In the genomic region with DNA sequence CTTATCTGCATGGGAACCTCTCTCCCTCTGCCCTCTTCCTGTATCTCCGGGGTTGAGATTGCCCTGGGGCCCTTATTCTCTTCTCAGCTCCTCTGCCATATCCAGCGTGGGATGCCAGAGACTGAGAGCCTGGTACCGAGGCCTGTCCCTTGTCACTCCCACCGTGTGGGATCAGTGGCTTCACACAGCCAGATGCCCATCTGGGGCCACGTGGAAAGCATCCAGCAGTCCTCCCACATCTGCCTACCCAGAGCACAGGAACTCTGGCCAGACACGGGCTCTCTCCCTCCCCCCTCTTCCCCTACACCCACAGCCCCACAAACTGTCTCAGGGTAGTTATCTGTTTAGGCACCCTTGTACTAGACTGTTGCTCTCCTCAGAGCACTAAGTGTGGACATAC, we compare ENCODE assay signal across 13 mouse cellular contexts.
"Had no signal": no experiment of that assay in that cellular context is flagged by ENCODE, and none has a peak within 500 bp of the region (broad histone marks: within the 10 kb centered on the region; RNA-seq: fewer than 3 reads in every experiment).

No protein-coding gene starts in this region.

- DNase-seq: kidney, adult 18-20 months; kidney, adult 9 months; kidney, postnatal 14 days; kidney, postnatal 4 days; liver, embryonic 13.5 days; lung, adult 2 months; lung, postnatal 14 days; lung, postnatal 4 days; midbrain, embryonic 14.5 days; right cerebral cortex, postnatal 14 days; spleen, adult 18-20 months; thymus, adult 2 months; thymus, postnatal 14 days had no signal
